Mouse (Mus musculus) spleen, adult 2 months (tissue): Measurements from ENCODE around the gene Ttll4.

Experiments
- CTCF ChIP-seq: fragments of 200-500 bp; IDR thresholded peaks from 2 replicates; pipeline ENCODE4 v1.5.1; 2011; ENCODE audit warnings: mild to moderate bottlenecking, inconsistent platforms; ENCODE audit not compliant: insufficient read depth, insufficient read length, insufficient replicate concordance; ENCODE audit errors: extremely low read depth
- POLR2A ChIP-seq: fragments of 200-500 bp; IDR thresholded peaks from 2 replicates; pipeline ENCODE4 v1.6.1; 2011; ENCODE audit warnings: low read depth, low read length, inconsistent platforms

DNA sequence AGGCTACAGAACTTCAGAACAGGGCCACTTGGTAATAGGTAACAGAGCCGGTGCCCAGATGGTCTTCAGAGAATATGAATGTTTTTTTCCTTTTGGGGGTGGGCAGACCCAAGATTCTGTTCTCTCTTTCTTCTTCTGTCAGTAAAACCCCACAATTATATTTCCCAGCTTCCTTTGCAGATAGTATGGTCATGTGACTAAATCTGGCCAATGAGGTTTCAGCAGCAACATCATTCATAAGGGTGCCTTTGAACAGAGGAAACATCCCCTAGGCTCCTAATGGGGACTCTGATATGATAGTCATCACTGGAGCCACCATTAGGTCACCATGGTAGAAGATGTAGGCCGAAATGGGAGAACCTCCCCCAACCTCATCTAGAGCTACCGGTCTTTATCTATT is 91.3 kb downstream of the Ttll4 start:
- TF ChIP-seq CTCF (no peak), POLR2A (no peak)
